Mouse (Mus musculus): ENCODE measurements around the gene Palmd. TPM values are rescaled to one million over a fixed set of nuclear protein-coding genes. Genes with fewer than 3 reads are reported as not detected.

Palmd gene
- polyA plus RNA-seq, 1 experiment from 2014 or later, result 4.5 TPM

DNA sequence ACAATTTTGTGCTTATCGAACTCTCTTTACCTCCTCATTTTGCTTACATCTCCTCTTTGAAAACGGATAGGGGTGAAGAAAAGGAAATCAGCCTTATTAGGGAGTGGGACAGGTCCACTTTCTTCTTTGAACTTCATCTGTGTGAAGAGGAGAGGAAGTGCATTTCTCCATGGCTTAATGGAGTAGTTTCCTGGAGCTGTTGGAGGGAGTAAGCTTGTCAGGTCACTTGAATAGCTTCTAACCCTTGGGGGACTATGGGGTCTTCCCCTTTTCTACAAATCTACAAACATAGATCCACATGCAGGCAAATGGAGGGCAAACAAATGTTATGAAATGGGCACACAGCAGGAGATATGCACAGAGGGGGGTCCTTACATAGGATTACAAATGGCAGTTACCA, 17.7 kb upstream of the Palmd start:
- H3K27me3 ChIP-seq (ENCODE audit: control insufficient read depth, insufficient read depth, low read depth, low read length), result no peaks in the 10 kb centered on the region
- H3K27ac ChIP-seq (ENCODE audit: low read length), result no peak overlapping the region
- H3K36me3 ChIP-seq (ENCODE audit: control insufficient read depth, insufficient read depth), result no peaks in the 10 kb centered on the region
- H3K4me3 ChIP-seq (ENCODE audit: low read depth, low read length), result no peak overlapping the region
- no peak overlapping the region for H3K4me2 ChIP-seq (ENCODE audit: low read depth, low read length)
- H3K9me3 ChIP-seq (replicated peaks; ENCODE audit: control insufficient read depth, low read length), result no peaks in the 10 kb centered on the region
- WGBS (ENCODE audit: insufficient replicate concordance), result 25% methylated on average over 2 of the region's 2 CpGs
- H3K9ac ChIP-seq (ENCODE audit: low read depth, low read length), result no peak overlapping the region
- no peak for ATAC-seq (ENCODE audit: low read depth)
- H3K4me1 ChIP-seq (ENCODE audit: control insufficient read depth, low read depth, low read length), result no peaks in the 10 kb centered on the region

DNA sequence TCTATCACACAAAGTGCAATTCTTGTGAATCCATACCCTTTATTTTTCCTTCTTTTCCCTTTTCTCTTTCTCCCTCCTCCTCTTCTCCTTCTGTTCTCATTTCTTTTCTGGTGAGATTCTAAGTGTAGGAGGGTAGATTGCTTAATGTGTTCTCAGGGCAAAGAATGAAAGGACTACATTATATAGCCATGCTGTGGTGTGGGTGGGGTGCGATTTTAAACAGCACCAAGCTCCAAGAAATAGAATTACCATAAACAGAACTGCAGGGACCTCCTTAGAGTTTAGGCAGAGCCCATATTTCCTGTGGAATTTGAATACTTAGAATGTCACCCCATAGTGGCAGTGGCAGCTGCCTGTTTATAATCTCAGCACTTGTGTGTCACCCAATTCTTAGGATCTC, 17.0 kb upstream of the Palmd start:
- H3K9ac ChIP-seq (ENCODE audit: low read depth, low read length), result no peak overlapping the region
- no peak overlapping the region for H3K4me2 ChIP-seq (ENCODE audit: low read depth, low read length)
- no peaks in the 10 kb centered on the region for H3K9me3 ChIP-seq (replicated peaks; ENCODE audit: control insufficient read depth, low read length)
- no peaks in the 10 kb centered on the region for H3K36me3 ChIP-seq (ENCODE audit: control insufficient read depth, insufficient read depth)
- H3K4me3 ChIP-seq (ENCODE audit: low read depth, low read length), result no peak overlapping the region
- no peak overlapping the region for H3K27ac ChIP-seq (ENCODE audit: low read length)
- ATAC-seq (ENCODE audit: low read depth), result no peak
- H3K27me3 ChIP-seq (ENCODE audit: control insufficient read depth, insufficient read depth, low read depth, low read length), result no peaks in the 10 kb centered on the region
- 32% methylated on average over 1 of the region's 1 CpGs for WGBS (ENCODE audit: insufficient replicate concordance)
- no peaks in the 10 kb centered on the region for H3K4me1 ChIP-seq (ENCODE audit: control insufficient read depth, low read depth, low read length)

DNA sequence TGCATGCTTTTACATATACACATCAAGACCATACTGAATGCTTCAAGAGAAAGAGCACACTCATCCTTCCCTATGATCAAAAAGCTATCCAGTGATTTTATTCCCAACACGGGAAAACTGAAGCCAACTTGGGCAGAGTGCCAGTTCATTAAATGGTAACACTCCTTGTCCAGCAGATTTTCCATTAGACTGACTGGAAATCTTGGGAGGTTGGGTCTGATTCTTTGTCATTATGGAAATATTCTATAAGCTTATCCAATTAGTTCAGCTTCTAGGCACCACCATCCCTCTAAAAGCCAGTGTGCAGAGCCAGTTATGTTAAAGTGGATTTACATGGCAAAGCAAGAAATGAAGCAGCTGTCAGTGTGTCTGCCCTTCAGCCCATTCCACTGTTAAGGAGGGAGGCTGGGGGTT, 16.3 kb upstream of the Palmd start:
- Histone ChIP-seq H3K4me2 (ENCODE audit: low read depth, low read length) (no peak overlapping the region), H3K27me3 (ENCODE audit: control insufficient read depth, insufficient read depth, low read depth, low read length) (no peaks in the 10 kb centered on the region), H3K36me3 (ENCODE audit: control insufficient read depth, insufficient read depth) (no peaks in the 10 kb centered on the region), H3K9ac (ENCODE audit: low read depth, low read length) (no peak overlapping the region), H3K4me3 (ENCODE audit: low read depth, low read length) (no peak overlapping the region), H3K27ac (ENCODE audit: low read length) (no peak overlapping the region), H3K4me1 (ENCODE audit: control insufficient read depth, low read depth, low read length) (no peaks in the 10 kb centered on the region), H3K9me3 (replicated peaks; ENCODE audit: control insufficient read depth, low read length) (no peaks in the 10 kb centered on the region)
- no peak for ATAC-seq (ENCODE audit: low read depth)
- WGBS (ENCODE audit: insufficient replicate concordance), result 54% methylated on average over 1 of the region's 1 CpGs

DNA sequence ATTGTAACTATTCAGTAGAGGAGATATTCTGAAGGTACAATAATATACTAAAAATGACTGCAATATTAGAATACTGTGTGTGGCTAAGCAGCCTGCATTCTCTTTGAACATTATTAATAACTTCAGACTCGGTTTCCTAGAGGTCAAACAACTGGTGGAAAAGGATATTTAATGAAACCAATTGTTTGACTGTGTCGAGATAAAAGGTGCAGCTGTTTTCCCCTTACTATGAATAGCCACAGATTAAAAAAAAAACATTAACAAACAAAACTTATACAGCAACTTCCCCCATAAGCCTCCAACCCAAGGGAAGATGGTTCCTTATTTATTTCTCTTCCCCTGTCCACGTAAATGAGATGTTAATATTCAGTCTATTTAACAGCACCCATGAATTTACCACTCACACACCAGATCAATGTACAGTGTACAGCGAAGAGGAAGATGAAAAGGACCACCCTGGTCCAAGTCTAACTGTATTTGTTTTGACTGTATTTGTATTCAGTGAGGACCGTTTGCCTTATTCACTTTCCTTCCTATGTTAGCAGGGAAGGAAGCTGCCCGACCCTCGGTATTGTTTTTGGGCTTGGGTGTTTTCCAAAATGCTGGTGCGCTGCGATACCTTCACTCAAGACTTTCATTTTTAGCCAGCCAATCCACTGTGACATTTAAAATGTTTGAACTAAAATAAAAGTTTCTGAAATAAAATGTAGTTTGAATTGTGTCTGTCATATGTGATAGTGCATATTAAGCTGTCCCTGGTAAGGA, 13.2 kb upstream of the Palmd start:
- Histone ChIP-seq H3K4me3 (ENCODE audit: low read depth, low read length) (no peak overlapping the region), H3K4me2 (ENCODE audit: low read depth, low read length) (no peak overlapping the region), H3K27ac (ENCODE audit: low read length) (no peak overlapping the region), H3K9ac (ENCODE audit: low read depth, low read length) (no peak overlapping the region), H3K4me1 (ENCODE audit: control insufficient read depth, low read depth, low read length) (no peaks in the 10 kb centered on the region), H3K9me3 (replicated peaks; ENCODE audit: control insufficient read depth, low read length) (no peaks in the 10 kb centered on the region), H3K27me3 (ENCODE audit: control insufficient read depth, insufficient read depth, low read depth, low read length) (no peaks in the 10 kb centered on the region), H3K36me3 (ENCODE audit: control insufficient read depth, insufficient read depth) (no peaks in the 10 kb centered on the region)
- ATAC-seq (ENCODE audit: low read depth), result no peak
- WGBS (ENCODE audit: insufficient replicate concordance), result 37% methylated on average over 9 of the region's 9 CpGs

DNA sequence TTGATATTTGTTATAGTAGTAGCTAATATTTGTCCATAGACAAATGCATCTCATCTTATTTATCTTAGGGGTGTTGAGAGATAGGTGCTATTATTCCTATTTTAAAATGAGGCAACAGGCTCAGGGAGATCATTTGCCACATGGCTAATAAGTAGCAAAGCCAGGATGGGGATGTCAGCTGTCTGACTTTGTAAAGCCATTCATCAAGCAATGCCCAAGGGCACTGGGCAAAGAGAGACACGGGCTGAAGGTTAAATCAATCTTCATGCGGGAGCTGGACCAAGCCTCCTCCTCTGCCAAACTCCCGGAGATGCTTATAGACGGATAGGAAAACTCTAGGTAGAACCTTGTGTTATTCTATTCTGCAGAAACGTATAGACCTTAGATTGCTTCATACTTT, 999 bp upstream of the Palmd start:
- no peaks in the 10 kb centered on the region for H3K4me1 ChIP-seq (ENCODE audit: control insufficient read depth, low read depth, low read length)
- 53% methylated on average over 5 of the region's 5 CpGs for WGBS (ENCODE audit: insufficient replicate concordance)
- H3K9me3 ChIP-seq (replicated peaks; ENCODE audit: control insufficient read depth, low read length), result no peaks in the 10 kb centered on the region
- no peak overlapping the region for H3K9ac ChIP-seq (ENCODE audit: low read depth, low read length)
- no peak overlapping the region for H3K4me2 ChIP-seq (ENCODE audit: low read depth, low read length)
- no peaks in the 10 kb centered on the region for H3K36me3 ChIP-seq (ENCODE audit: control insufficient read depth, insufficient read depth)
- H3K4me3 ChIP-seq (ENCODE audit: low read depth, low read length), result no peak overlapping the region
- no peak for ATAC-seq (ENCODE audit: low read depth)
- H3K27me3 ChIP-seq (ENCODE audit: control insufficient read depth, insufficient read depth, low read depth, low read length), result no peaks in the 10 kb centered on the region
- no peak overlapping the region for H3K27ac ChIP-seq (ENCODE audit: low read length)

DNA sequence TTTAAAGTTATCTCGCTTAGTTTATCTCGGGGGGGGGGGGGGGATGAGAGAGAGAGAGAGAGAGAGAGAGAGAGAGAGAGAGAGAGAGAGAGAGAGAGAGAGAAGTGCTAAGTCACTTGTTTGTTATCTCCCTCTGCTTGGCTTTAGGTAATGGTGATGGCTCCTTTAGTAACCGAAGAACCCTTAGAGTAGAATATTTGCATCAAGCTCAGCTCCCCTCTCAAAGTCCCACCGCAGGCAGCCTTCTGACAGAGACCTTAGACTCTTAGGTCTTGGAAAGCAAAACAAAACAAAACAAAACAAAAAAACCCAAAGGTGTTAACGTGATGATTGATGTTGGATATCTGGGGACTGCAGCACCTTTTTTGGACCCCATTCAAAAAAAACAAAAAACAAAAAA, 216 bp upstream of the Palmd start:
- ATAC-seq (ENCODE audit: low read depth), result no peak

DNA sequence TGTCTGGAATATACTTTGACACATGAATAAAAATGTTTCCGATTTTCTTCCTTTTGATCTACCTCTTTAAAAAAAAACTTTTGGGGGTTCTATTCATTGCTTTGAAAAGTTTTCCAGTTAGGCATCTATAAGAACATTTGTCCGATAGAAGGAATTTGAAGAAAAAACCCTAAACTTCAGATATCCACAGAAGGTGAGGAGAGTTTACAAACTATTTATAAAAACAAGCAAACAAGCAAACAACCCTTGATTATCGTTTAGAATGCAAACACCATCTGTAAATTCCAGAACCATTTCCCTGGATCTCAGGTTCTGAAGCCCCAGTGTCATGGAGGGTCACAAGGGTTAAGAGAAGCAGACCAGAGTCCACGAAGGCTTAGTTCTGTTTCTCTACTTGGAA, 820 bp downstream of the Palmd start, which contains the start of gene 4930455H04Rik:
Gene 4930455H04Rik, plus strand, starts transcription at position 301 of the 400 bp plus-strand sequence.
- Histone ChIP-seq H3K4me1 (ENCODE audit: control insufficient read depth, low read depth, low read length) (no peaks in the 10 kb centered on the region), H3K36me3 (ENCODE audit: control insufficient read depth, insufficient read depth) (no peaks in the 10 kb centered on the region)

More for the DNA sequence above, 216 bp upstream of the Palmd start:
- Histone ChIP-seq H3K4me2 (ENCODE audit: low read depth, low read length) (peak overlapping the region; percentile 34; the same call in 1 of the 2 replicates), H3K4me1 (ENCODE audit: control insufficient read depth, low read depth, low read length) (no peaks in the 10 kb centered on the region), H3K36me3 (ENCODE audit: control insufficient read depth, insufficient read depth) (no peaks in the 10 kb centered on the region), H3K9ac (ENCODE audit: low read depth, low read length) (no peak overlapping the region), H3K9me3 (replicated peaks; ENCODE audit: control insufficient read depth, low read length) (no peaks in the 10 kb centered on the region), H3K27ac (ENCODE audit: low read length) (no peak overlapping the region), H3K27me3 (ENCODE audit: control insufficient read depth, insufficient read depth, low read depth, low read length) (no peaks in the 10 kb centered on the region), H3K4me3 (ENCODE audit: low read depth, low read length) (peak overlapping the region; percentile 46; the same call in 1 of the 2 replicates)
- WGBS (ENCODE audit: insufficient replicate concordance), result 18% methylated on average over 5 of the region's 5 CpGs

DNA sequence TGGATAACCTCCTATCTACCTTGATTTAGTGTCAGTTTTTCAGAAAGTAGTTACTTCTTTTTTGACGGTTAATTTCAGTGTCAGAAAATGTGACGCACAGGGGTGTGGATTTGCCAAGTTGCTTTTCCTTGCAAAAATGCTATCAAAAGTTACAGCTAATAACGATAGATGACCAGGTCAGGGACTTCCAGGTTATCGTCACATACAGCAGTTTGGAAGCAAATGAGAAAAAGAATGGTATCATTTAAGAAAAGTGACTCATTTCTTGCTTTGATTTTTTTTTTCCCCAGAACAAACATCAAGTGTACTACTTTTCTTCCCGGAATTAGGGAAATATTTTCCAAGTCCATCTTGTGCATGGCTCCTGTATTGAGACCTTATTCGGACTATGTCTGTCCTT, 1.4 kb downstream of the Palmd start:
- no peak overlapping the region for H3K4me2 ChIP-seq (ENCODE audit: low read depth, low read length)
- H3K27me3 ChIP-seq (ENCODE audit: control insufficient read depth, insufficient read depth, low read depth, low read length), result no peaks in the 10 kb centered on the region
- ATAC-seq (ENCODE audit: low read depth), result no peak
- WGBS (ENCODE audit: insufficient replicate concordance), result 64% methylated on average over 6 of the region's 6 CpGs
- no peaks in the 10 kb centered on the region for H3K36me3 ChIP-seq (ENCODE audit: control insufficient read depth, insufficient read depth)
- H3K27ac ChIP-seq (ENCODE audit: low read length), result no peak overlapping the region
- no peaks in the 10 kb centered on the region for H3K4me1 ChIP-seq (ENCODE audit: control insufficient read depth, low read depth, low read length)
- no peaks in the 10 kb centered on the region for H3K9me3 ChIP-seq (replicated peaks; ENCODE audit: control insufficient read depth, low read length)
- H3K4me3 ChIP-seq (ENCODE audit: low read depth, low read length), result peak overlapping the region; percentile 22; the same call in 1 of the 2 replicates
- H3K9ac ChIP-seq (ENCODE audit: low read depth, low read length), result no peak overlapping the region

More for the DNA sequence above, 820 bp downstream of the Palmd start, which contains the start of gene 4930455H04Rik:
- no peak within 1 kb of the TSS for H3K27ac ChIP-seq (ENCODE audit: low read length)
- H3K4me3 ChIP-seq (ENCODE audit: low read depth, low read length), result peak within 1 kb of the TSS; percentile 46
- ATAC-seq (ENCODE audit: low read depth), result no peak
- H3K9ac ChIP-seq (ENCODE audit: low read depth, low read length), result peak within 1 kb of the TSS; percentile 29; the same call in 1 of the 2 replicates
- no peaks in the 10 kb centered on the region for H3K27me3 ChIP-seq (ENCODE audit: control insufficient read depth, insufficient read depth, low read depth, low read length)
- H3K9me3 ChIP-seq (replicated peaks; ENCODE audit: control insufficient read depth, low read length), result no peaks in the 10 kb centered on the region
- 50% methylated on average over 4 of the region's 4 CpGs for WGBS (ENCODE audit: insufficient replicate concordance)
- peak within 1 kb of the TSS; percentile 34; the same call in 1 of the 2 replicates for H3K4me2 ChIP-seq (ENCODE audit: low read depth, low read length)

DNA sequence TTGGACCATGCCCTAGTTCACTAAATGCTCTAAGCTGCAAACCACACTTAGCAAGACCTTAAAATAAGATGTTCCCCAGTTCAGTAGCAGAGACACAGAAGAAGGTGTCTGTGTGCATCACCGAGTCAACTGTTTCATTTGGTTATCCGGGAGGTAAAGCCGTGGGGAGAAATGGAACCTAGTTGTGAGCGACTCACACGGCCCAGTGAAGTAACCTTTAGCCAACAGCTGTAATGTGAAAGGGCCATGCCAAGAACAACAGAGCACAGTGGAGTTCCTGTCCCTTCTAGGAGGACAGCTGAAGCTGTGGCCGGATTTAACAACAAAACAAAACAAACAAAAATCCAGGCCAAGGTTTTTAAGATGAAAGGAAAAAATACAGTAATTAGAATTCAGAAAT, 2.0 kb downstream of the Palmd start:
- Histone ChIP-seq H3K36me3 (ENCODE audit: control insufficient read depth, insufficient read depth) (no peaks in the 10 kb centered on the region), H3K4me1 (ENCODE audit: control insufficient read depth, low read depth, low read length) (no peaks in the 10 kb centered on the region), H3K4me2 (ENCODE audit: low read depth, low read length) (peak overlapping the region; percentile 32), H3K27ac (ENCODE audit: low read length) (peak overlapping the region; percentile 50; the same call in 1 of the 2 replicates), H3K27me3 (ENCODE audit: control insufficient read depth, insufficient read depth, low read depth, low read length) (no peaks in the 10 kb centered on the region), H3K9ac (ENCODE audit: low read depth, low read length) (no peak overlapping the region), H3K9me3 (replicated peaks; ENCODE audit: control insufficient read depth, low read length) (no peaks in the 10 kb centered on the region), H3K4me3 (ENCODE audit: low read depth, low read length) (peak overlapping the region; percentile 27; the same call in 1 of the 2 replicates)
- peak; percentile 74 for ATAC-seq (ENCODE audit: low read depth)
- 52% methylated on average over 6 of the region's 6 CpGs for WGBS (ENCODE audit: insufficient replicate concordance)
